Mouse (Mus musculus) lung, postnatal 10 days (tissue): ENCODE data around the gene Hecw2.

Source experiments
- DNase-seq: peaks from one replicate; pipeline ENCODE4 v3.0.0; 2021

Gene Hecw2

DNA sequence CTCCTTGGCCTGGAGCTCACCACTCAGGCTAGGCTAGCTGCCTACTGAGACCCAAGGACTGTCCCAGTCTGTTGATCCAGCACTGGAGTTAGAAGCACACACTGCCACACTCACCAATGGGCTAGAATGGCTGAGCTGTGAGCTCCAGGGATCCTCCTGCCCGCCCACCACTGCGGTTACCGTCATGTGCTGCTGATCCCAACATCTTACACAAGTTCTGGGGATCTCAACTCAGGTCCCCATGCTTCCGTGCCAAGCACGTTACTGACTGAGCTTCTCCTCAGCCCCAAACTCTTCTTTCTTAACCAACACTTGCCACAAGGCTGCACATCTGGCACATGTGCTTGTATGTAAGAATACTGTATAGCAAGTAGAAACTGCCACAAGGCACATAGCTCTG is 218.2 kb downstream of the Hecw2 start:
- no peak for DNase-seq

DNA sequence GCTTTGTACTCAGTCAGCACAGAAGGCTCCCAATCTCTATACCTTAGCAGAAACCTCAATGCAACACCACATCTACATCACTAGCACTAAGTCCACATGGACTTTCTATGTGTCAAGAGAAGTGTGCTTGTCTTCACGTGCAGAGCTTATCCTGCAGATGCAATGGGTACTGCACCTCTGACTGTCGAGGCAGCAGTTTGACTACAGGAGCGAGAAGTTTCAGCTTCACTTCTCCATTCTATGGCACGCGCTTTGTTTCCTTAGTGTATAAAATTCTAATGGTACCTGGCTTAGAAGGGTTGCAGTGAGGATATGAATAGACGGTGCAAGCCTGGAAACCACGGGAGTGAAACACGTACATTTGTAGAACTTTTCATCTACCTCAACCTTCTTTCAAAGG is 218.9 kb downstream of the Hecw2 start:
- DNase-seq = no peak

DNA sequence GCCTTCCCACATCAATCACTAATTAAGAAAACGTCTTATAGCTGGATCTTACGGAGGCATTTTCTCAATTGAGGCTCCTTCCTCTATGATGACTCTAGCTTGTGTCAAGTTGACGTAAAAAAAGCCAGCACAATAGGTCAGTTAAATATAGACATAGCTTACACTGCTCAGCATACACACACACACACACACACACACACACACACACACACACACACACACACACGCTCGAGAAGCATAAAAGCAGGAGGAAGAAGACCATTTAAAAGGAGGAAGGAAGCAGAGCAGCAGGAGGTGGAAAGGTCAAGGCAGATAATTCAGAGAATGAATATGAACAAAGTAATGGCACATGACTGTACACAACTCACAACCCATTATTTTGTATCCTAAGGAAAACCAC is 220.0 kb downstream of the Hecw2 start:
- peak; percentile 50 for DNase-seq

DNA sequence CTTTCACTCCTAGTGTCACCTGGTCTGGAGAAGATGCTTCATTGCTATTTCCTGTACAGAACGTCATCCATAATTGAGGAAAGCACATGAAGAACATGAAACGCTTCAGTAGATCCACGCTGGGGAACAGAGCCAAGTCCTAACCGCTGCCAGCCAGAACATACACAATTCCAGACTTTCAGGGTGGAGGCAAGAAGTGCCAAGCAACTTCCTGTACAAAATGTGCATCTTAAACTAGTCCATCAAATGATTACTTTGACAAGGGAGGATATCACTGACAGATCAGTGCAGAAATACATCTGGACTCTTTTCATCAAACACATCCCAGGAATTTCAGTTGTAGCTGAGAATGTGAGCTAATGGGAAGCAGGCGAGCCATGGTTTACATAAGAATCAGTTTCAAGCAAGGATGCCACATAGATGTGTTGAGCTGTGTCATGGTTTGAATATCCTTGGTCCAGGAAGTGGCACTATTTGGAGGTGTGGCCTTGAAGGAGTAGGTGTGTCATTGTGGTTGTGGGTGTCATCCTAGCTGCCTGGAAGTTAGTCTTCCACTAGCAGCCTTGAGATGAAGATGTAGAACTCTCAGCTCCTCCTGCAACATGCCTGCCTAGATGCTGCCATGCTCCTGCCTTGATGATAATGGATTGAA is 224.5 kb downstream of the Hecw2 start:
- DNase-seq = peak; percentile 30

DNA sequence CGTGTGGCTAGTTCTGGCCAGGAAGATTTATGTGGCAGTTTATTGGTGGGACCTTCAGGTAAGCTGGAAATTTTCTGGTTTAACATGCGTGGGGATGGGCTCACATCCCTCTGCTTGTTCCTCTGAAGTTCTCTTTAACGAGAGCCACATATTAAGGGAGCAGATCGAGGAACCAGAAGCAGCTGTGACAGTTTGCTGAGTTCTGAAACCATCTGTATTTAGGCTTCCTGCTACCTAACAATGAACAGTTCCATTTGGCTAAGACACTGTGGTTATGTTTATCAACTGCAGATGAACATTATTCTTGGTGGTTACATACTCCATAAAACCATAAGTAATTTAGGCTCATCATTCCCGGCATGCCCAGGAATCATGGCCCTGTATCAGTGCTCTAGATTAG is 242.6 kb downstream of the Hecw2 start:
- no peak for DNase-seq

DNA sequence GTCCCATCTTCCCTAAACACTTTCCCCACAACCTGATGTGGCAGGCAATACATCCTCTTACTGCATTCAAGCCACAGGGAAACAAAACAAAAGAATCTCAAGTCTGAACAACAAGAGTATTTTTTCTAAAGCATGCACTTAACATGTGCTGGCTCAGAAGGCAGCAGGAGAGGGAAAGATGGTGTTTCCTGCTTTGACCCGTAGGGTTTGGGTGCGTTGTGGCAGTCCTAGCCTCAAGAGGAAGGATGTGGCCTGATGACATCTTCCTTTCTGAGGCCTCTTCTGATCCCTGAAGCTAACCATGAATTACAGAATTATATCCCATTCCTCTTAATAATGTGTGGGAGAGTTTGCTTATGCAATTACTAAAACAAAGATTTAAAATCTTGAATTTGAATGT is 249.2 kb downstream of the Hecw2 start:
- DNase-seq = no peak

DNA sequence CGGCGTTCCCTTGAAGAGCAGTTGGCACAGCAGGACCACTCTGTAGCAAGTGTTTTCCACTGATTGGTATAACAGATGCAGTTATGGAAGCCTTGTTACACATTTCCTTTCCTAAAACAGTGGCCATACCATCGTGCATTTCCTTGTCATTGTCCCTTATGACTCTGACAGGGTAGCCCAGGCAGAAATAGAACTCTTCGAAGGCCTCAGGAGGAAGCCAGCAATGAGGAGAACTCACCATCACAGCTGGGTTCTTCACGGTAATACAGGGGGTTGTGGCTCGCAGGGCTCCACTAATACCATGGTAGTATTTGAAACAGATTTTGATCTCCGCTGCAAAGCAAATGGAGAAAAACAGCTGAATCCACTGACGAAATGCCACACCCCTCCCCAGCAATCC is 252.5 kb downstream of the Hecw2 start:
- DNase-seq = no peak

DNA sequence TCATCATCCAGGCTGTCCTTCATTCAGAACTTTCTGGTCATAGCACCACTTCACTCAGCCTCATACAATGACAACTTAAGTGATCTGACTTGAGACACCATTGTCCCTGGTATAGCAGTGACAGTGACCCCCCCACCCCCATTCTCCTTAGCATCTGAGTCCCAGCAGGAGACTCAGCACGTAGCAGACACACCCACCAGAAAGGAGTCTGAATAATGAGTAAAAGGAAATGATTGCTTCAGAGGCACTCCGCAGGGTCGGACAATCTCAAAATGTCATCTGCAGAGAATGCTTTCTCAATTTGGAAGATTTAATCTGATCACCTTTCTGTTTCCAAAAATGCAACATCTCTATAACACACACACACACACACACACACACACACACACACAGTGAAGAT is 253.4 kb downstream of the Hecw2 start:
- no peak for DNase-seq

DNA sequence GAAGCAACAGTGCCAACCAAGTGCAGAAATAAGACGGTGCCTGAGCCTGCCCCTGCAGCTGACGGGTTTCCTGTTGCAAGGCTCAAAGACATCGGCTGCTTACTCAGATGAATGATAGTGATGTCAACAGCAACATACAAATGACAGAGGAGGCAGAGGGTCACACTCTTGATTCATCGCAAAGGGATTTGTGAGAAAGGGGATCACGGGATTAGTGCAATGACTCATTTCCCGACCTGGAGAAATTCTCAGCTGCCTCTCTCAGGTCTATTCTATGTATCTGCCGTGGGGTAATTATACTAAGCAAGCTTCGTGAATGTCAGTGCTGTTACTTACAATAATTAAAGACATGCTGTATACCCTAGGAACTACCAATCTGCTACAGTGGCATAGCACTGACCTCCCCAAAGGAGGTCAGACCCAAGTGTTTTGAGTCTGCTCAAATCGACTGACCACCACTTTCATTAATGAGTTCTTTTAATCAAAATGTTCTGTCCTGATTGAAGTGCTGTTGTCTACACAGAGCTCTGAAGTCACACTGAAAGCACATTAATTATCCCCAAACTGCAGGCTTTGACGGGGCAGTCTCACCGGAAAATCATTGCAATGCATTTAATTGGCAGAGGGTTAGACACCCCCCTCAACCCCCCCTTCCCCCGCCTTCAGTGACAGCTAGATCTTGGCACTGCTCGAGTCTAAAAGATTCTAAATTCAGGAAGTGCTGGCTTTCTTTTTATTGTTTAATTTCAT is 254.5 kb downstream of the Hecw2 start:
- peak; percentile 18 for DNase-seq

DNA sequence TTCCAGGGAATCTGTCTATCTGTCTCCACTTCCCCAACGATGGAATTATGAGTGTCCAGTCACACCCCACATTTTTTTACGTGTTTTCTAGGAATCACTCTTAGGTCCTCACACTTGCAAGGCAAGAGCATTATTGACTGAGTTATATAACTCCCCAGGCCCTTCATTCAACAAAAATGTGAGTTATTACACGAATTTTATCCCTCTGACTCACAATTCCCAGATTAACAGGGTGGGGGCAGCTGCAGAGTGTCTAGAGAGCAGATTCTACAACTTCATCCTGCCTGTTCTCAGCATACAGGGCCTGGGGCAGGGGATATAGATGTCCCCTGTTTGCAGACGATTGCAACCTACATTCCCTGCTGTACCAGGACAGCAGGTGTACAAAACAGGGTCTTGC is 255.7 kb downstream of the Hecw2 start:
- no peak for DNase-seq

DNA sequence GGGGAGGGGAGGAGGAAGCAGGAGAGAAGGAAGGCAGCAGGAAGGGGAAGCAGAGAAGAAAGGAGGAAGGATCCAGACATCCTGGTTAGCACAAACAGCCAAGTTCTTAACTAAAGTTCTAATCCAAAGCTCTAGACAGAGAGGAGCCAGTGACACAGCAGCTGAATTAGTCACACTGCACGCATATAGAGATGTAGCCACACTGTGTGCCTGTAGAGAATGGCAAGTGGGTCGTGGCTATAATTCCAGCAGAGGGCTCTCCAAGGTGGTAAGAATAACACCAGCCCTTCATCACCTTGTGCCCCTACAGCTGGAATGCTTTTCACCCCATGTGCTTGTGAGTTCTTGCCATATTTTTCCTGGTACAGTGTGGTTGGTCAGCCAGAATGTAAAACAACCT is 261.7 kb downstream of the Hecw2 start:
- no peak for DNase-seq

DNA sequence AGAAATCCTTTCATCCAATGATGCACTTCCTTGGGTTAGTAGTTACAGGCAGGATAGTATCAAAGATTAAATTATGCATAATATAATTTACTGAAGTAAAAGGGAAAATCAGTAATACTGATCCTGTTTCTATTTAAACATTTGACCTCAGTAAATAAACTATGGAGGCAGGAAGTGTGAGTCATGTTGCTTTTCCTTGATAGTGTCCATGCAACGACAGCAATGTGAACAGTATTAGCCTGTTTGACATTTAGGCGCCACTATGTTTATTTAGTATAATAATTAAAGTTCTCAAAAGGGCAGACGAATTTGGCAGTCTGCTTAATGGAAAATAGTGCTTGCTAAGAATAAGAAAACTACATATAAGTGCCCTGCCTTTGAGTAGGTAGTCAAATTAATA is 263.7 kb downstream of the Hecw2 start:
- DNase-seq = no peak

DNA sequence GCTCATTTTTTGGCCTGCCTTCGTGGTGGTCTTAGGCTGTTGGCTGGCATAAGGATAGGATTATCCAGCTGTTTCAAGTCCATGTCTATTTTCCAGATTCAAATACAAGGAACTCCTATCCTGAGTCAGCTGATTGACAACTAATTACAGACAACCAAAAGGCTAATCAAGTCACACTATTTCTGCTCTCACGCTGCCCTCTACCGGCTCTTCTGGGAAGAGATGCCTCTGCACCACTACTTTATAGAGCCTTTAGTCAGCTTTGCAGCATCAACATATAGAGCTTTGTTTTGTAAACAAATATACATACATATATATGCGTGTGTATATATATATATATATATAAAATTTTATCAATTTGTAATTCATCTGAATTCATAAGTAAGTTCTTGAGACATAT is 267.4 kb downstream of the Hecw2 start:
- DNase-seq = peak; percentile 46

DNA sequence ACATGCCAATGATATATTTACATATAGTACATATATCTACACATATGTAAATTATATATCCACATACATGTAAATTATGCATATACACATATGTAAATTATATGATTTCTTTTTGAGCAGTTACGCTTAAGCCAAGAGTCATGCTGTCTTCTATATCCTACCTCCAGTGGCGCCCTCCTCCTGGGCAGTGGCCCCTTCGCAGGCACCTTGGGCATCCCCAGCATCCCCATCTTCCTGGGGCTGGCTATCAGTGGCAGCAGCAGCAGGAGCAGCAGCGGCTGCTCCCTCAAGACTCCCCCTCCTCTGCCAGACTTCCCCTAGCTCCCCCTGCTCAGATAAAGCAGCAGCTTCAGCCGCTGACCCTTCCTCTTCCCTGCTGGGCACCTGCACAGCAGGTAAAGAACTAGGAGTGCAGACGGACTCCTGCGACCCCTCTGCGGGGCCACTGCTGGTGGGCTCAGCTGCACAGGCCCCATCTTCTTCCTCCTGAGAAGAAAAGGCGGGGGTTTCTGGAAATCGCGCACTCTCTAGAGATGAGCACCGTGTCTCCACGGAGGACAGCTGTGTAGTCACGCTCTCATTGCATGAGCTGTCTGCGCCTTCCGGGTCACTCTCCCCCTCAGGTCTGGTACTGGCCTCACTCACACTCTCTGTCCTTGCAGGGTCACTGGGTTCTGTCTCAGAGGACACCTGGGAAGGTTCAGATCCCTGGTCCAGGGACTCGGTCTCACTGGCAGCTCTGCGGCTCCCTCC is 269.6 kb downstream of the Hecw2 start:
- no peak for DNase-seq

DNA sequence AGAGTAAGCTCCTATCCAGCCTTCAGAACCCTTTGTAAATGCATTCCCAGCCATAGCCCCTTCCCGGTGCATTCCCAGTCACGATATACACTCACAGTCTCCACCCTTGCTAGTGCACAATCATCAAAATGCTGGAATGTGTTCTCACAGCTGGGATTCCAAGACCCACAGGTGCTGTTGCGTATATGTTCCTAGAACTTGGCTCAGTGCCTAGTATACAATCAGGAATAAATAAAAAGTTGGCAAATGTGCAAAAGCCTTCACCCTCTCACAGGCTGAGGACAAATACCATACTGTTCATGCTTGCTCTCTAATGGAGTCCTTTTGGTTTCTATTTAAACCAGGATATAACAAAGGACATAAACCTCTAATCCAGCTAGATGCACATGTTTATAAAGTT is 283.1 kb downstream of the Hecw2 start:
- DNase-seq = no peak

DNA sequence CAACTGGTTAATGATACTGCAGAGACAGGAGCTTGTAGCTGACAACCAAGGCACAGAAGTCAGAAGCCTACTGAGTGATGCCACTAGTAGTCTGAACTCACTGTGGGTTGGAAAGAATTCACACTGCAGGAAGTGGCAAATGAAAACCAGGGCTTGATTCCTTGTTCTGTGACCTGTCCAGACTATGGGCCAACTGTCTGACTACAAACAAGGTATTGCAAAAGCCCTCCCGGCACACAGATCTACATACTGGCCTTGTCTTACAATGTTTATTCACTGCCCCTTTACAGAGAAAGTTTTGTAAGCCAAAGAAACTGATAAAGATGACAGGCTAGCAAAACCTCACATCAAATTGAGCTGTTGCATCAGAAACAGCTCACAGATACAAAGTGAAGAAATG is 284.7 kb downstream of the Hecw2 start:
- no peak for DNase-seq

DNA sequence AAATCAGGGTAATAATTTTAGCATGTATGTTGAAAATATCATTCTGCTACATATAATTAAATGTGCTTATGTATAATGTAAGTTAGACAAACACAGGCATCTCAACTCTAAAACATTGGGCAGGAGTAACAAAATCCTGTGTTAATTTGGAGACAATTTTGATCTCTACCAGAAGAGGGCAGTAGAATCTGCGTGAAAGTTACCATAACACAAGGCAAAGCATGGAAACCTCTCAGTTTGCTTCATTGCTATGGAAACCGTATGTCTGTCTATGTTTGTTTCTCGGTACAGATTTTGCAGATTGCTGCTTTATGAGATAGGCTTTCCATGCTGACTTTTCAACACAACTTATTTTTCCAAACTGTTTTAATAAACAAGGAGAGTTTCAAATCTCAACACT is 285.9 kb downstream of the Hecw2 start:
- DNase-seq = peak; percentile 51

DNA sequence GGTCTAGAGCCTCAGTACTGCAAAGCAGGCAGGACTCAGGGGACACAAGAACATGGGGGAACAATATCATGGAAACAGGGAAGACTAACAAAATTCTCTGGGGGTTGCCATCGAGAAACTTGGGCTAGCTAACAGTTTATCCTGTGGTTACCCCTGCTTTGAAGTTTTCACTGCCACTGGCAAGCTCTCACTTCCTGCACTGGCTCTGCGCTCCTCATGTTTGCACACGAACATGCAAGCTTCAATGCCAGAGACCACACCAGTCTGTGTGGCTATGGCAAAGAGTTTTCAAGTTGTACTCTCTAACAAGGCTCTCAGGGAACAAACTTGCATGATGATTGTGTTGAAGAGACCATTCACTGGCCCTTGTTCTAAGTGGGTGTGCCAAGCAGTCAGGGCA is 288.8 kb downstream of the Hecw2 start:
- DNase-seq = no peak

DNA sequence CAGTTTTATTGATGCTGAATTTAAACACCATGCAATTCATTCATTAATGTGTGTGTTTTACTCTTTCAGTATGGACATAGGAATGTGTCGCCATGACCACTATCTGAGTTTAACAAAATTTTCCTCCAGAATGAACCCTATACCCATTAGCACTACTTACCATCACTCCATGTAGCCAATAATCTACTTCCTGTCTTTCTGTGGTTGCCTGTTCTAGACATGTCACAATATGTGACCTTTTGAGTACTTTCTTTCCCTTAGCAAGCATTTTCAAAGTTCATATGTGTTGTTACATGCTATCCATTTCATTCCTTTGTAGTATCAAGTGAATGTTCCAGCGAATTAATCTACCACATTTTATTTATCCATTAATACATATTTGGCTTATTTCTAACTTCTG is 294.6 kb downstream of the Hecw2 start:
- DNase-seq = no peak

DNA sequence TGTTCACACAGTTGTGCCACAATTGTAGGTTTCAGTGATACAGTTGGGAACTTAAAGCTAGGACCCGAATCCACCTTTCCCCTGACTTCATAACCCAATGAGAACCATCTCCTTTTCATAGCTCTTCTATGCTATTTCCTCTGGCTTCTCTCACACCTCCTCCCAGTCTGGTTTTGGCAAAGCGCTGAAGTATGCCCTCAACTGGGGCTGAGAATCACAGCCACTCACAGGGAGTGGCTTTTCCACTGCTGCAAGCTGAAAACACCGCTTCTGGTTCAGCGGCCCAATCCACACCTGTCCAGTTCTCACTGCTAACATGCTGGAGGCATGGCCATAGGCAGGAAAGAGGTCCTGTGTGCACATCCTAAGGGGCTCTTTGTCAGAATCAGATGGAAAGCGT is 300.7 kb downstream of the Hecw2 start:
- DNase-seq = no peak

DNA sequence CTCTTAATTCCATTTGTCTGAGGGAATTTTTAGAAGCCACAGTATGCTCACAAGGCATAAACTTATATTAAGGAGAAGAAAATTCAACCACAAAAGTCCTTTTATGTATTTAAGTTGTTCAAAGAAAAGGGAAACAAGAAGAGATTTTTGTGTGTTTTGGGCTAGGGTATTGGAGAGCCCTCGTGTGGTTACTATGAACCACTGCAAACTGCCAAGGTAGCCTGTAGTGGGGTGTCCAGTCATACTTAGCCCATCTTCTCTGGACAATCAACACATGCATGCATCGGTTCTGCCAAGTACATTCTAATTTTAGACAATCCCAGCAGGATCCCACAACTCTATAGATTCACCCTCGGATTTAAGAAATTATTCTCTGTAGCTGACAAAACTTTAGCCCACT is 304.6 kb downstream of the Hecw2 start:
- DNase-seq = peak; percentile 10

DNA sequence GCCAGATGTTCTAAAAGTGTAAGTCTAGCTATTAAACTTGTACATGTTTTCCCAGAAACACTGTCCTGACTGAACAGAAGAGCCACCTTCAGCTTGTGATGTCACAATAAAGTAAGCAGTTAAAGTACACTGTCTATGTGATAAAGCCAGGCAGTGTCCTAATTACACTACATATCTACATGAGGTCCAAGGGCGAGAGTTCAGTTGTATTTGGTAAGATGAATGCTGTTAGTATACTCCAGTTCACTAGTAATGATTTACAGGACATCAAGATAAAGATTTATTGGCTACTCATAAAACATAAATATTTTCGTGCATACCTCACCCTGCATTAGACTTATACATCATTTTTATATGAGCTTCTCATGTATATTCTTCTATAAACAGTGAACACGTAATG is 305.2 kb downstream of the Hecw2 start:
- no peak for DNase-seq

DNA sequence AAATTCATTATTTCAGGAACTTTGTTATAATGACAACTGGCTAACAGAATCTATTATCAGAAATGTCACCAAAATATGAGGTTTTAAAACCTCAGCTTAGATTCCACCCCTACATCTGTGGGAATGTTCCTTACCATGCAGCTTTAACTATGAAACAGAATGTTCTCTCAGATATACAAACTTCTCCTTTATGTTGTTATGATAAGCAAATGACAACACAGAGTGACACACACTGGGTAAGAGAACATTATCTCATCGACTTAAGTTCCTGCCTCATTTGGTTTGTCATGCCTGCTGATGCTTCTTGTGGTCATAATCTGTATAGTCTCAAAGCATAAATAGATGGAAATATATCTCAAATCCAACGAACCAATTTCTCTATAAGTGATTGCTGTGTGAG is 312.5 kb downstream of the Hecw2 start:
- no peak for DNase-seq

DNA sequence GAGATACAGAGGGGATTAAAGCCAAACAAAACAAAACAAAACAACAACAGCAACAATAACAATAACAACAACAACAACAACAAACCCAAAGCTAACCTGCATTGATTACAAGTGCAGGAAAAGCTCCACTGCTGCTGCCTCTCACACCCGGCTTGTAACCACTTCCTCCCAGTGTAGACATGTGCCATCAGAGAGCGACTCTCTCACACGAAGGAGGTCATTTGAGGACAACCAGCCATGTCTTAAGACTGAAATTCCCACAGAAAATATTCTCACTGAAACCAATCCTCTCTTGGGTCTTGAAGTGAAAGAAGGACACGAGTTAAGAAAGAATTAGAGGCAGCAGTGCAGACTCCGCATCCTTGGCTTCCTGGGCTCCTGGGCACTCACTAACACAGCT is 319.0 kb downstream of the Hecw2 start:
- DNase-seq = no peak
